Mouse (Mus musculus): ENCODE measurements around the gene Mdm2.

DNA sequence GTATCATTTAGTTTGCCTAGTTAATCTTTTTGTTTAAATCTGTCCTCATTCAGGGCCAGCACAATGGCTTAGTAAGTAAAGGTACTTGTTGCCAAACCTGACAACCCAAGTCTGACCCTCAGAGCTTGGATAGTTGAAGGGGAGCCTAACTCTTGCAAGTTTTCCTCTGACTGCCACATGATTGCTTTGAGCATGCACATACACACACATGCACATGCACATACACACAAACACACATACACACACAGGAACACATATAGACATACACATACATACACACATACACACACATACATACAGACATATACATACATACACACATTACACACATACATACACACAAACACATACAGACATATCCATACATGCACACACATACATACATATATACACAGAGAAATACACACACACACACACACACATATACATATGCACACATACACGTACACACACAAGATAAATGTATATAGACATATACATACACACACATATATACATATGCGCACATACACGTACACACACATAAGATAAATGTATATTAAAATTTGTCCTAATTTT, 14.3 kb upstream of the Mdm2 start:
- no peak for TF ChIP-seq CTCF (IDR thresholded peaks at IDR 0.05; ENCODE audit: low read depth)
- no peak for TF ChIP-seq EP300 (optimal IDR thresholded peaks at IDR 0.05)

All from stomach, postnatal 0 days (tissue).